9 mouse cellular contexts compared by ENCODE assay signal in genomic region chr4:57797548-57798285, GRCm38 (mm10).
DNase-seq lines count a peak whose midpoint lies in the region; ATAC-seq and TF ChIP-seq lines count a peak whose summit lies in the region.
"Had no signal": no experiment of that assay in that cellular context is flagged by ENCODE, and none has a peak within 500 bp of the region (broad histone marks: within the 10 kb centered on the region; RNA-seq: fewer than 3 reads in every experiment).

No protein-coding gene starts in this region.

- H3K4me1 ChIP-seq in kidney, embryonic 15.5 days: peaks cover 14% of the 10 kb centered on the region
- H3K4me1 ChIP-seq in MEL (ENCODE audit: control insufficient read depth in 1 of 2, insufficient read depth in 2 of 2, low read length in 2 of 2): peaks cover 23 to 40% of the 10 kb centered on the region in 2 experiments
- H3K4me1 ChIP-seq in liver, embryonic 13.5 days (replicated peaks): peaks cover 44% of the 10 kb centered on the region
- peaks cover 7% of the 10 kb centered on the region; the same call in 1 of the 2 replicates for H3K4me1 ChIP-seq in kidney, embryonic 14.5 days (ENCODE audit: control insufficient read depth, insufficient read depth, low read length)

- H3K79me2 ChIP-seq in C2C12 (ENCODE audit: control insufficient read depth, insufficient read depth) (peaks cover 84% of the 10 kb centered on the region), MEL (ENCODE audit: control insufficient read depth, insufficient read depth, low read length, poor library complexity) (no peaks in the 10 kb centered on the region; the same call in 1 of the 2 replicates)

- no peaks in the 10 kb centered on the region for H3K9me3 ChIP-seq in kidney, embryonic 15.5 days (replicated peaks)
- no peaks in the 10 kb centered on the region for H3K9me3 ChIP-seq in MEL (replicated peaks; ENCODE audit: insufficient read depth, low read length)
- H3K9me3 ChIP-seq in liver, embryonic 13.5 days (replicated peaks): no peaks in the 10 kb centered on the region
- H3K9me3 ChIP-seq in kidney, embryonic 14.5 days (ENCODE audit: control insufficient read depth, low read length): no peaks in the 10 kb centered on the region

- no peak overlapping the region for H3K4me3 ChIP-seq in kidney, embryonic 15.5 days (replicated peaks)
- no peak overlapping the region for H3K4me3 ChIP-seq in C2C12 (ENCODE audit: insufficient read depth, poor library complexity, severe bottlenecking)
- H3K4me3 ChIP-seq in MEL (ENCODE audit: control insufficient read depth in 1 of 2, insufficient read depth in 1 of 2, low read depth in 2 of 2, low read length in 2 of 2): peak overlapping the region; percentile 30 to 44
- no peak overlapping the region for H3K4me3 ChIP-seq in liver, embryonic 13.5 days (replicated peaks)
- H3K4me3 ChIP-seq in kidney, embryonic 14.5 days (ENCODE audit: low read length): no peak overlapping the region

- no peak overlapping the region for H3K9ac ChIP-seq in kidney, embryonic 15.5 days
- H3K9ac ChIP-seq in MEL (ENCODE audit: control insufficient read depth, low read depth, low read length, poor library complexity, severe bottlenecking): peak overlapping the region; percentile 66
- no peak overlapping the region for H3K9ac ChIP-seq in liver, embryonic 13.5 days
- no peak overlapping the region for H3K9ac ChIP-seq in kidney, embryonic 14.5 days (ENCODE audit: low read depth, low read length)

- H3K79me3 ChIP-seq in C2C12 (ENCODE audit: low read depth): peaks cover 25% of the 10 kb centered on the region

- DNase-seq in kidney, adult 8-10 months: no peak
- peak; percentile 86 for DNase-seq in MEL (ENCODE audit: low read depth, low spot score)
- DNase-seq in liver, embryonic 13.5 days: no peak
- DNase-seq in embryo, embryonic 11 days: no peak
- DNase-seq: kidney, adult 18-20 months; layer of hippocampus, postnatal 36 days had no signal

- H3K27me3 ChIP-seq in kidney, embryonic 15.5 days: no peaks in the 10 kb centered on the region
- H3K27me3 ChIP-seq in C2C12 (ENCODE audit: control insufficient read depth, insufficient read depth, insufficient read length) (no peaks in the 10 kb centered on the region), MEL (ENCODE audit: control insufficient read depth in 1 of 2, insufficient read depth in 2 of 2, low read length in 2 of 2) (no peaks in the 10 kb centered on the region)
- H3K27me3 ChIP-seq in liver, embryonic 13.5 days: no peaks in the 10 kb centered on the region
- H3K27me3 ChIP-seq in kidney, embryonic 14.5 days (ENCODE audit: control insufficient read depth, insufficient read depth, low read length): no peaks in the 10 kb centered on the region

- TF ChIP-seq CTCF in C2C12 (IDR thresholded peaks at IDR 0.05; ENCODE audit: control insufficient read depth, insufficient read depth, insufficient read length) (no peak), MEL (IDR thresholded peaks at IDR 0.05 in 2 of 3, conservative IDR thresholded peaks at IDR 0.05 in 1 of 3; ENCODE audit: control insufficient read depth in 1 of 3, insufficient read depth in 1 of 3, low read depth in 2 of 3, low read length in 3 of 3, poor library complexity in 1 of 3, severe bottlenecking in 1 of 3) (no peak)

- TF ChIP-seq EP300 in MEL (IDR thresholded peaks at IDR 0.05; ENCODE audit: low read depth in 1 of 2, low read length in 2 of 2): peak; percentile 96 to 97

- no peak for TF ChIP-seq RAD21 in MEL (IDR thresholded peaks at IDR 0.05; ENCODE audit: low read depth, low read length)

- H3K27ac ChIP-seq in kidney, embryonic 15.5 days: peak overlapping the region; percentile 37; the same call in 1 of the 2 replicates
- peak overlapping the region; percentile 90 for H3K27ac ChIP-seq in MEL (ENCODE audit: control insufficient read depth, low read depth, low read length)
- H3K27ac ChIP-seq in liver, embryonic 13.5 days: peak overlapping the region; percentile 69
- H3K27ac ChIP-seq in kidney, embryonic 14.5 days (ENCODE audit: low read depth, low read length): no peak overlapping the region

- TF ChIP-seq POLR2A in MEL (IDR thresholded peaks at IDR 0.05; ENCODE audit: control insufficient read depth in 1 of 2, insufficient read depth in 1 of 2, low read depth in 1 of 2, low read length in 2 of 2, poor library complexity in 1 of 2): no peak

- no peak overlapping the region for H3K4me2 ChIP-seq in kidney, embryonic 15.5 days
- H3K4me2 ChIP-seq in liver, embryonic 13.5 days: peak overlapping the region; percentile 44
- H3K4me2 ChIP-seq in kidney, embryonic 14.5 days (replicated peaks; ENCODE audit: low read depth, low read length): no peak overlapping the region

- H3ac ChIP-seq in C2C12 (ENCODE audit: control insufficient read depth, insufficient read length, low read depth): peak overlapping the region; percentile 65

- WGBS in kidney, embryonic 15.5 days: 81% methylated on average over 9 of the region's 9 CpGs
- WGBS in liver, embryonic 13.5 days (ENCODE audit: insufficient replicate concordance): 29% methylated on average over 9 of the region's 9 CpGs
- WGBS in kidney, embryonic 14.5 days: 81% methylated on average over 9 of the region's 9 CpGs

- no peaks in the 10 kb centered on the region for H3K36me3 ChIP-seq in kidney, embryonic 15.5 days
- H3K36me3 ChIP-seq in C2C12 (ENCODE audit: control insufficient read depth, insufficient read depth): peaks cover 18% of the 10 kb centered on the region
- H3K36me3 ChIP-seq in MEL (ENCODE audit: control insufficient read depth in 1 of 2, insufficient read depth in 2 of 2, low read length in 2 of 2): peaks cover 0 to 33% of the 10 kb centered on the region in 2 experiments; a peak in 2 of 4 replicates
- no peaks in the 10 kb centered on the region for H3K36me3 ChIP-seq in liver, embryonic 13.5 days
- H3K36me3 ChIP-seq in kidney, embryonic 14.5 days (ENCODE audit: control insufficient read depth, insufficient read depth, low read length): no peaks in the 10 kb centered on the region

- no peak for ATAC-seq in kidney, embryonic 15.5 days (replicated peaks; ENCODE audit: low FRiP score)
- ATAC-seq in liver, embryonic 13.5 days (ENCODE audit: low read depth): 0 out of 2 replicates have a peak, but pooled peaks have one; percentile 19
- ATAC-seq in kidney, embryonic 14.5 days (ENCODE audit: low FRiP score, low TSS enrichment): no peak

TF ChIP-seq in C2C12, 6 proteins besides CTCF, POLR2A, EP300 and RAD21:
- TF ChIP-seq MAX (IDR thresholded peaks at IDR 0.05): peak; percentile 2
- TF ChIP-seq MYOG (IDR thresholded peaks at IDR 0.05; ENCODE audit: control insufficient read depth, extremely low read depth, insufficient read length): no peak
- no peak for TF ChIP-seq FOSL1 (IDR thresholded peaks at IDR 0.05; ENCODE audit: insufficient read depth, low read length, poor library complexity, severe bottlenecking)
- no peak for TF ChIP-seq MYOD1 (IDR thresholded peaks at IDR 0.05; ENCODE audit: control insufficient read depth, insufficient read length, low read depth)
- no peak for TF ChIP-seq USF1 (IDR thresholded peaks at IDR 0.05; ENCODE audit: low read depth)

TF ChIP-seq in MEL, 35 proteins besides CTCF, POLR2A, EP300 and RAD21:
- TF ChIP-seq SIN3A (IDR thresholded peaks at IDR 0.05; ENCODE audit: low read length): peak; percentile 96
- TF ChIP-seq ELF1 (IDR thresholded peaks at IDR 0.05; ENCODE audit: low read depth, low read length): no peak
- TF ChIP-seq ETS1 (IDR thresholded peaks at IDR 0.05; ENCODE audit: low read depth, low read length): peak; percentile 99
- peak; percentile 60 for TF ChIP-seq TAL1 (IDR thresholded peaks at IDR 0.05; ENCODE audit: low read length)
- TF ChIP-seq JUND (IDR thresholded peaks at IDR 0.05; ENCODE audit: low read depth, low read length): no peak
- TF ChIP-seq TCF12 (IDR thresholded peaks at IDR 0.05; ENCODE audit: low read depth, low read length): peak; percentile 93
- peak; percentile 96 for TF ChIP-seq MEF2A (IDR thresholded peaks at IDR 0.05; ENCODE audit: extremely low read depth, insufficient replicate concordance, low read depth, low read length, poor library complexity, severe bottlenecking)
- no peak for TF ChIP-seq NRF1 (IDR thresholded peaks at IDR 0.05; ENCODE audit: insufficient read depth, low read depth, low read length, poor library complexity, severe bottlenecking)
- no peak for TF ChIP-seq CHD1 (IDR thresholded peaks at IDR 0.05; ENCODE audit: low read depth, low read length)
- TF ChIP-seq MYB (IDR thresholded peaks at IDR 0.05; ENCODE audit: low read depth, low read length): peak; percentile 73
- TF ChIP-seq POLR2AphosphoS2 (IDR thresholded peaks at IDR 0.05; ENCODE audit: low read length): no peak; the same call in 1 of the 2 replicates
- TF ChIP-seq HCFC1 (IDR thresholded peaks at IDR 0.05; ENCODE audit: low read depth, low read length): peak; percentile 52; the same call in 1 of the 2 replicates
- TF ChIP-seq UBTF (IDR thresholded peaks at IDR 0.05; ENCODE audit: borderline replicate concordance, insufficient read depth, low read depth, low read length): no peak
- TF ChIP-seq GABPA (IDR thresholded peaks at IDR 0.05; ENCODE audit: low read depth, low read length): no peak
- TF ChIP-seq RCOR1 (IDR thresholded peaks at IDR 0.05; ENCODE audit: low read depth, low read length): peak; percentile 75
- TF ChIP-seq ZC3H11A (IDR thresholded peaks at IDR 0.05; ENCODE audit: low read depth, low read length): peak; percentile 14; the same call in 1 of the 2 replicates
- peak; percentile 98 for TF ChIP-seq ZNF384 (IDR thresholded peaks at IDR 0.05; ENCODE audit: low read depth, low read length)
- TF ChIP-seq MAZ (IDR thresholded peaks at IDR 0.05; ENCODE audit: low read depth, low read length): 0 out of 2 replicates have a peak, but pooled peaks have one; percentile 64
- TF ChIP-seq MXI1 (IDR thresholded peaks at IDR 0.05; ENCODE audit: low read depth, low read length): peak; percentile 84
- peak; percentile 42; the same call in 1 of the 2 replicates for TF ChIP-seq MAX (IDR thresholded peaks at IDR 0.05; ENCODE audit: low read length)
- TF ChIP-seq USF1 (IDR thresholded peaks at IDR 0.05; ENCODE audit: low read depth, low read length): peak; percentile 44; the same call in 1 of the 2 replicates
- peak; percentile 98 for TF ChIP-seq GATA1 (IDR thresholded peaks at IDR 0.05; ENCODE audit: low read depth, low read length)
- TF ChIP-seq MYC (IDR thresholded peaks at IDR 0.05; ENCODE audit: low read depth, low read length): peak; percentile 98
- TF ChIP-seq TBP (IDR thresholded peaks at IDR 0.05; ENCODE audit: low read depth, low read length): no peak
- TF ChIP-seq ZKSCAN1 (IDR thresholded peaks at IDR 0.05; ENCODE audit: low read depth, low read length): no peak
- peak; percentile 92 for TF ChIP-seq BHLHE40 (IDR thresholded peaks at IDR 0.05; ENCODE audit: borderline replicate concordance, low read depth, low read length)
- TF ChIP-seq MAFK (IDR thresholded peaks at IDR 0.05; ENCODE audit: borderline replicate concordance, low read depth, low read length): peak; percentile 78
TF ChIP-seq in MEL: peak in this region for 18.

Comparison
In these comparisons a context has a peak if more than half of its experiments do, and no peak if none do; other contexts are left out.
1. H3K4me3 ChIP-seq: peak in MEL (2 of 2); none in kidney, embryonic 15.5 days (single experiment), C2C12 (single experiment), liver, embryonic 13.5 days (single experiment) and kidney, embryonic 14.5 days (single experiment).